Mouse (Mus musculus): Measurements from ENCODE around the gene Prtn3. TPM values are rescaled to one million over a fixed set of nuclear protein-coding genes. Genes with fewer than 3 reads are reported as not detected.
A peak's percentile ranks its signal among the peaks of the same experiment; 100 is the strongest.

Gene Prtn3
- polyA plus RNA-seq, 1 experiment from 2014 or later, result 0.86 TPM

DNA sequence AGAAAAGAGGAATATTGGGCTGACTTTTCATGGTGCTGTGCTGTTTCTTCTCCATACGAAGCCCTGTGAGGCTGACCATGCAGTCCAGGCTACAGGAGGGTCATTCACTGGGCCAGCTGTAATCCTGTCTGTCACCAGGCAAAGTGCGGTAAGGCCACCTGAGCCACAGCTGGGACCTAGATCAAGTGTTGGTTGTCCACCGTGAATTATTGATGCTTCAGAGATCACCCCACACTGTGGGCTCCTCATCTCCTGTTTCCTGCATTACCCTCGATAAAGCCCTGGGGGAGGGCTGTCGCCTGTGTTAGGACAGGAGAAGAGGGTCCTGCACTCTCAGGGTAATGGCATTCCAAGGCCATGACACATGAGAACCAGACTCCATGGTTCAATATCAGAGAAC, 27.7 kb upstream of the Prtn3 start:
- no peaks in the 10 kb centered on the region for H3K36me3 ChIP-seq (ENCODE audit: control insufficient read depth, insufficient read depth, low read length)
- no peak for ATAC-seq (ENCODE audit: low FRiP score, low TSS enrichment)
- H3K4me1 ChIP-seq (replicated peaks; ENCODE audit: control insufficient read depth, insufficient read depth), result peaks cover under 1% of the 10 kb centered on the region; the same call in 1 of the 2 replicates
- no peaks in the 10 kb centered on the region for H3K27me3 ChIP-seq (ENCODE audit: control insufficient read depth, insufficient read depth, low read length)
- H3K9me3 ChIP-seq (ENCODE audit: control insufficient read depth, low read length), result no peaks in the 10 kb centered on the region
- H3K9ac ChIP-seq (ENCODE audit: low read length), result no peak overlapping the region
- no peak overlapping the region for H3K27ac ChIP-seq (replicated peaks)
- no peak overlapping the region for H3K4me3 ChIP-seq (ENCODE audit: low read depth, low read length)
- no peak for DNase-seq (ENCODE audit: low spot score)
- 64% methylated on average over 5 of the region's 5 CpGs for WGBS
- H3K4me2 ChIP-seq (replicated peaks; ENCODE audit: low read depth), result no peak overlapping the region
- TF ChIP-seq EP300 (optimal IDR thresholded peaks at IDR 0.05) (no peak), CTCF (IDR thresholded peaks at IDR 0.05; ENCODE audit: low read depth) (no peak)

DNA sequence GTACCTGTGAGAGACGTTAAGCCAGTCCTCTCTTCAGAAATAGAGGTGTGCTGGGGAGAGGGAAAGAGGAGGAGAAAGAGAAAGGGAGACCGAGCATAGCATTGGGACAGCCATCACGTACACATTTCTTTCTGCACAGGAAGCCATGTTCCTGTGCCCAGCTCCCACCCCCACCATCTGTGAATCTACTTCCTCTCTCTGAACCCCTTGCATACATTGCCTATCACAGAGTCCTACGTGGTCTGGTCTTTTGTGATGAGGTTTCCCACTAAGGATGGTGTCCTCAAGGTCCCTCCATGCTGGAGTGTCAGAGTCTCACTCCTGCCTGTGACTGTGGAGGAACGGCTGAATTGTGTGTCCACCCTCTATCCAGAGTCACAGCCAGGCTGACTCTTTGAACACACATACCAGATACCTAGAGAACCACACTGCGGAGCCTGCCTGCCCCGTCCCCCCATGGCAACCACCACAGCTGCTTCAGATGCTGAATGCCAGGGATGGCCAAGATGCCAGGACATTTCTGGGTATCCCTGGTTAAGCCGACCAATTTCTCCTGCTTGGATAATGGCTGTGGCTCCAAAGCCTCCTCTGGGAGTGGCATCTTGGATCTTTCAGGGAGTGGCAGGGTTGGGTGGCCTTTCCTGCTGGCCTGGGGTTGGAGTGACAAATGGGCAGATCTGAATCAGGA, 24.2 kb upstream of the Prtn3 start:
- Histone ChIP-seq H3K36me3 (ENCODE audit: control insufficient read depth, insufficient read depth, low read length) (no peaks in the 10 kb centered on the region), H3K4me2 (replicated peaks; ENCODE audit: low read depth) (no peak overlapping the region), H3K9me3 (ENCODE audit: control insufficient read depth, low read length) (no peaks in the 10 kb centered on the region), H3K27ac (replicated peaks) (no peak overlapping the region), H3K27me3 (ENCODE audit: control insufficient read depth, insufficient read depth, low read length) (no peaks in the 10 kb centered on the region), H3K9ac (ENCODE audit: low read length) (no peak overlapping the region), H3K4me3 (ENCODE audit: low read depth, low read length) (no peak overlapping the region), H3K4me1 (replicated peaks; ENCODE audit: control insufficient read depth, insufficient read depth) (peaks cover 16% of the 10 kb centered on the region)
- TF ChIP-seq EP300 (optimal IDR thresholded peaks at IDR 0.05), result no peak
- no peak for TF ChIP-seq CTCF (IDR thresholded peaks at IDR 0.05; ENCODE audit: low read depth)
- ATAC-seq (ENCODE audit: low FRiP score, low TSS enrichment), result no peak
- no peak for DNase-seq (ENCODE audit: low spot score)
- 75% methylated on average over 8 of the region's 8 CpGs for WGBS

DNA sequence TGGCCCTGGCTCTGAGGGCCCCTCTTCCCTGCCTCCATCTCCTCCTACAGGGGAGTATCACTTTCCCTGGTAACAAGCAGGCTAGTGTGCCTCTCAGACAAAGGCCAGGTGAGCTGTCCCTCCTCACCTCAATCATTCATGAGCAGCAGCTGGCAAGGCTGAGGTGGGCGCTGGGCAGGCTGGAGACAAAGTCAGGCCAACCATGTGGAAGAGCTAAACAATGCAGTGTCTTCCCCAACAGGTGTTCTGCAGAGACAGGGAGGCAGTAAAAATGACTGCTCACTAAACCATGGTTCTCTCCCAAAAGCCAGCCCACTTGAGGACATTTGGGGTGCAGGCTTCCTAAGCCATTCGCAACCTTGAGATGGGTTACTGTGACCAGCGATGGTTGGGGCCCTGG, 22.6 kb upstream of the Prtn3 start:
- H3K4me3 ChIP-seq (ENCODE audit: low read depth, low read length), result no peak overlapping the region

DNA sequence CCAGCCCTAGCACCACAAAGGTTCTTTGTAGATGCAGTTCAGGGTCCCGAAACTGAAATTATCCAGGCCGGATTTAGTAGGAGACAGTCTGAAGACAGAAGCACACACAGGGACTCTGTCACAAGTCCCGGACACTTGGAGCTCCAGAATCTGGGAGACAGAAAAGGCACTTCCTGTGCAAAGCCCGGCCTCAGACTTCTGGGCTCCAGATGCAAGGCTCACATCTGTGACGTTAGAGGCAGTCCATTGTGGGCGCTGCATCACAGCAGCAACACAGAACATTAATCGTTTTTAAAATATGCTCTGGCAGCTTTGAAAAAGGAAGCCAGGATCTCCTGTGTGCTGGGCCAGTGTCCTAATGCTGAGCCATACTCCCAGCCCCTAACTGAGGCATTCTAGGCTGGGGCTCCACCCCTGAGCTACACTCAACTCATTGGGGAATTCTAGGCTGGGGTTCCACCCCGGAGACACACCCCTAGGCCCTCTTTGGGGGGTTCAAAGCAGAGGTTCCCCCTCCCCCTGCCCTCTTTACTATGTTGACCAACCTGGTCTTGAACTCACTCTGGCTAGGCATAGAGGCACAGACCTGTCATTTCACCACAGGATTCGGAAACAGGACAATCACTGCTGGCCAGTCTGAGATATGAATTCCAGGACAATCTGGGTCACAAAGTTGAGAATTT, 22.0 kb upstream of the Prtn3 start:
- H3K4me2 ChIP-seq (replicated peaks; ENCODE audit: low read depth), result peak overlapping the region; percentile 62
- peak overlapping the region; percentile 67 for H3K9ac ChIP-seq (ENCODE audit: low read length)
- peaks cover 3% of the 10 kb centered on the region; the same call in 1 of the 2 replicates for H3K36me3 ChIP-seq (ENCODE audit: control insufficient read depth, insufficient read depth, low read length)
- H3K9me3 ChIP-seq (ENCODE audit: control insufficient read depth, low read length), result no peaks in the 10 kb centered on the region
- TF ChIP-seq CTCF (IDR thresholded peaks at IDR 0.05; ENCODE audit: low read depth) (no peak), EP300 (optimal IDR thresholded peaks at IDR 0.05) (no peak)
- peaks cover 18% of the 10 kb centered on the region for H3K4me1 ChIP-seq (replicated peaks; ENCODE audit: control insufficient read depth, insufficient read depth)
- no peak for DNase-seq (ENCODE audit: low spot score)
- no peaks in the 10 kb centered on the region for H3K27me3 ChIP-seq (ENCODE audit: control insufficient read depth, insufficient read depth, low read length)
- 0 out of 2 replicates have a peak overlapping the region, but pooled peaks have one; percentile 41 for H3K4me3 ChIP-seq (ENCODE audit: low read depth, low read length)
- WGBS, result 16% methylated on average over 9 of the region's 9 CpGs
- ATAC-seq (ENCODE audit: low FRiP score, low TSS enrichment), result no peak
- peak overlapping the region; percentile 99 for H3K27ac ChIP-seq (replicated peaks)

More for the DNA sequence above, 22.6 kb upstream of the Prtn3 start:
- Histone ChIP-seq H3K9ac (ENCODE audit: low read length) (peak overlapping the region; percentile 43), H3K27ac (replicated peaks) (peak overlapping the region; percentile 99), H3K9me3 (ENCODE audit: control insufficient read depth, low read length) (no peaks in the 10 kb centered on the region), H3K4me1 (replicated peaks; ENCODE audit: control insufficient read depth, insufficient read depth) (peaks cover 16% of the 10 kb centered on the region), H3K4me2 (replicated peaks; ENCODE audit: low read depth) (peak overlapping the region; percentile 62; the same call in 1 of the 2 replicates), H3K36me3 (ENCODE audit: control insufficient read depth, insufficient read depth, low read length) (no peaks in the 10 kb centered on the region), H3K27me3 (ENCODE audit: control insufficient read depth, insufficient read depth, low read length) (no peaks in the 10 kb centered on the region)
- 49% methylated on average over 3 of the region's 3 CpGs for WGBS
- DNase-seq (ENCODE audit: low spot score) (no peak), ATAC-seq (ENCODE audit: low FRiP score, low TSS enrichment) (no peak)
- TF ChIP-seq EP300 (optimal IDR thresholded peaks at IDR 0.05) (no peak), CTCF (IDR thresholded peaks at IDR 0.05; ENCODE audit: low read depth) (no peak)

DNA sequence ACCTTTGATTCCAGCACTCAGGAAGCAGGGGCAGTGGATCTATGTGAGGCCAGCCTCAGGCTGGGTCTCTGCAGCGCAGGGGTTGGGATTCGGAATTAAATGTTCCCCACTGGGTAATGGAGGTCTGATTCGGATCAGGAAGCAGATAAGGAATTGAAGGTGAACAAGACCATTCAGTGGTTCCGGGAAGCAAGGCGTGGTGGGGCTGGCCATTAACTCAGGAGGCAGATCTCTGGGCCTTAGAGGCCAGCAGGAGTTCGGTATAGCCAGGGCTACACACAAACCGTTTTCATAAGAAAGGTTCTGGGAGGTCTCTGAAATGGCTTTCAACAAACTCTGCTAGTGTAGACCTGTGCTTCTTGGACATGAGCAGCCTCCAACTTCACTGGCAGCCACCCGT, 21.4 kb upstream of the Prtn3 start:
- TF ChIP-seq CTCF (IDR thresholded peaks at IDR 0.05; ENCODE audit: low read depth) (no peak), EP300 (optimal IDR thresholded peaks at IDR 0.05) (no peak)
- Histone ChIP-seq H3K27ac (replicated peaks) (peak overlapping the region; percentile 99), H3K36me3 (ENCODE audit: control insufficient read depth, insufficient read depth, low read length) (peaks cover 4% of the 10 kb centered on the region; the same call in 1 of the 2 replicates), H3K4me1 (replicated peaks; ENCODE audit: control insufficient read depth, insufficient read depth) (peaks cover 22% of the 10 kb centered on the region), H3K9ac (ENCODE audit: low read length) (peak overlapping the region; percentile 67), H3K9me3 (ENCODE audit: control insufficient read depth, low read length) (no peaks in the 10 kb centered on the region), H3K4me2 (replicated peaks; ENCODE audit: low read depth) (peak overlapping the region; percentile 62), H3K4me3 (ENCODE audit: low read depth, low read length) (peak overlapping the region; percentile 41), H3K27me3 (ENCODE audit: control insufficient read depth, insufficient read depth, low read length) (no peaks in the 10 kb centered on the region)
- ATAC-seq (ENCODE audit: low FRiP score, low TSS enrichment) (no peak), DNase-seq (ENCODE audit: low spot score) (no peak)
- 15% methylated on average over 8 of the region's 8 CpGs for WGBS

DNA sequence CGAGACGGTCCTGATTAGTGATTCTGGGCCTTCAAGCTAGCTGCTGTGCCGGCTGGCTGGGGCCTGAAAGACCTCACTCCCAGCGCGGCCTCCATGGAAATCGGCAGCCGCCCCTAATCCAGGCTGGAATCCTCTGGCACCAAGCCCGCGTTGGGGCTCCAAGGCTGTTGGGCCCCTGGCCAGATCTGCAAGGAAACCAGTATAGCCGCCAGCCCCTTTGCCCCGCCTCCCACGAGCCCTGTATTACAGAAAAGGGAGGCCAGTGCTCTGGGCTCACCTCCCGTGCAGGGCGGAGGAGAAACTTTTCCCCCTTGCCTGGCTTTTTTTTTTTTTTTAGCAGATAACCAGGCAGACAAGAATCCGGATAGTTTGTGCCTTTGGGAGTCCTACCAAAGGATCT, 20.9 kb upstream of the Prtn3 start:
- Histone ChIP-seq H3K9me3 (ENCODE audit: control insufficient read depth, low read length) (no peaks in the 10 kb centered on the region), H3K4me1 (replicated peaks; ENCODE audit: control insufficient read depth, insufficient read depth) (peaks cover 28% of the 10 kb centered on the region), H3K36me3 (ENCODE audit: control insufficient read depth, insufficient read depth, low read length) (peaks cover 4% of the 10 kb centered on the region; the same call in 1 of the 2 replicates), H3K27me3 (ENCODE audit: control insufficient read depth, insufficient read depth, low read length) (no peaks in the 10 kb centered on the region), H3K9ac (ENCODE audit: low read length) (peak overlapping the region; percentile 67), H3K27ac (replicated peaks) (peak overlapping the region; percentile 99), H3K4me3 (ENCODE audit: low read depth, low read length) (peak overlapping the region; percentile 41), H3K4me2 (replicated peaks; ENCODE audit: low read depth) (peak overlapping the region; percentile 62)
- ATAC-seq (ENCODE audit: low FRiP score, low TSS enrichment) (peak; percentile 53), DNase-seq (ENCODE audit: low spot score) (peak; percentile 97)
- TF ChIP-seq EP300 (optimal IDR thresholded peaks at IDR 0.05) (peak; percentile 62), CTCF (IDR thresholded peaks at IDR 0.05; ENCODE audit: low read depth) (no peak)
- under 1% methylated on average over 15 of the region's 15 CpGs for WGBS

Data from stomach, postnatal 0 days (tissue).